Mouse (Mus musculus): Measurements from ENCODE around the gene Clcc1. TPM values are rescaled to one million over a fixed set of nuclear protein-coding genes. Genes with fewer than 3 reads are reported as not detected.

Gene Clcc1
- total RNA-seq, 2 experiments from 2014 or later = 23.4 to 23.5 TPM

DNA sequence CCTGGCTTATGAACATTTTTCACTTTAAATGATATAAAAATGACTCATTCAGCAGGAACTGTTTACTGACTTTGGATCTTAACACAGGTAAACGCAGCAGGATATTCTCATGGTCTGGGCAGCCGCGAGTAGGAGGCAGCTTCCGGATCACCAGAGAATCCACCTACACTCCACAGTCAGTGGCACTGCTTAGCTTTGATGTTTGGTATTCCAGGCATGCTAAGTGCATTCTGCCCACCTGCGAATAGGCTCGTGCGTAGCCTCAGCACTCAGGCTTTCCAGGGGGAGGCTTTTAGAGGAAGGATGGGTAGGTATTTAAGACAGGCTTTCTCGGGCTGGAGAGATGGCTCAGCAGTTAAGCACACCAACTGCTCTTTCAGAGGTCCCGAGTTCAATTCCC is 40.6 kb downstream of the Clcc1 start:
- peak in 1 of 2 experiments; percentile 24 for DNase-seq (ENCODE audit: low spot score in 2 of 2)
- intact Hi-C loops (cut with DNase I) = no loop called here

- no peak for DNase-seq (ENCODE audit: low spot score in 2 of 2)
- intact Hi-C loops (cut with DNase I) = no loop called here
These were observed 44.9 kb downstream of the Clcc1 start for GRCm38 (mm10) chr3:108698662-108699061.

- intact Hi-C loops (cut with DNase I) = loop anchor here (2.0 kb wide), 1 partner anchor 71 kb away; no protein-coding TSS in a partner anchor
- no peak for DNase-seq (ENCODE audit: low spot score in 2 of 2)
These were observed 46.1 kb downstream of the Clcc1 start for GRCm38 (mm10) chr3:108699786-108700185.

- no peak for DNase-seq (ENCODE audit: low spot score in 2 of 2)
- intact Hi-C loops (cut with DNase I) = loop anchor here (2.0 kb wide), 1 partner anchor 70 kb away; no protein-coding TSS in a partner anchor
These were observed 47.5 kb downstream of the Clcc1 start for GRCm38 (mm10) chr3:108701256-108701655.

- intact Hi-C loops (cut with DNase I) = no loop called here
- no peak for DNase-seq (ENCODE audit: low spot score in 2 of 2)
These were observed 49.1 kb downstream of the Clcc1 start for GRCm38 (mm10) chr3:108702789-108703188.

DNA sequence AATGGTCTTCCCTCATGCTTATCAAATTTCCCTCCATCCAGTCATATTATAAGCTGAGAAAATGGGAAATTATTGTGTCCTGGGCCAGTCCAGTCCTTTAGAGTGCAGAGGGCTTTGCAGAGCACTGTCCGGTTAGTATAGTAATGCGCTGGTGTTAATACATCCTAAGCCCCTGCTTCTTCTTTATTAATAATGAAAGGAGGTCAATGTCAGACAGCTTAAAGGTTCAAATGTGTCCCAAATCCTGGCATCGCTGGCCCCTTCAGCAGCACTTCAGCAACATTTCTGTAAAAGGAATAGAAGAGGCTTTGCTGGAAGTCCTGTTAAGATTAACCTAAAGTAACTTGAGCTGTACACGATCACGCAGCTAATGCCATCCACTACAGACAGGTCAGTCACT is 57.6 kb downstream of the Clcc1 start:
- DNase-seq (ENCODE audit: low spot score in 2 of 2) = no peak

GRCm38 (mm10) chr3:108713065-108713675 is 59.5 kb downstream of the Clcc1 start:
- DNase-seq (ENCODE audit: low spot score in 2 of 2) = no peak
- intact Hi-C loops (cut with DNase I) = loop anchor here (10.0 kb wide), 1 partner anchor 352 kb away; no protein-coding TSS in a partner anchor

More for the DNA sequence above, 57.6 kb downstream of the Clcc1 start:
- intact Hi-C loops (cut with DNase I) = loop anchor here (10.0 kb wide), 1 partner anchor 354 kb away; no protein-coding TSS in a partner anchor

DNA sequence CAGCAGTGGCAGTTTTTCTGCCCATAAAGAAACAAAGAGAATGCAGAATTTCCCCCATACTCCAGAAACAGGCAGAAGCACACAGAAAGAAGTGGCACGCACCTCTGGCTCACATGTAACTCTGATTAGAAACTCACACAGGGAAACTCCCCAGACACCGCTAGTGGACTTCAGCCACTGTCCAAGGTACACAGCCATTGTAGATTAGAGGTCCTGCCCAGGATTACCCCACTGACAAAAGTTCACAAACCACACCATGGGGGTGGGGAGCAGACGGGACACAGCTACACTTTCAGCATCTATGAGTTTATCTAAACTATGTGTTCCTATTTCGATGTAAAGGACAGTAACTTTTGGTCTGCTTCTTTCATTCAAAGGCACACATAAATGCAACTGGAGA is 61.1 kb downstream of the Clcc1 start:
- intact Hi-C loops (cut with DNase I) = loop anchor here (10.0 kb wide), 1 partner anchor 350 kb away; no protein-coding TSS in a partner anchor
- DNase-seq (ENCODE audit: low spot score in 2 of 2) = no peak

- DNase-seq (ENCODE audit: low spot score in 2 of 2) = no peak
- intact Hi-C loops (cut with DNase I) = loop anchor here (10.0 kb wide), 1 partner anchor 347 kb away; no protein-coding TSS in a partner anchor
These were observed 64.3 kb downstream of the Clcc1 start for GRCm38 (mm10) chr3:108717896-108718502.

GRCm38 (mm10) chr3:108719357-108719756 is 65.6 kb downstream of the Clcc1 start:
- intact Hi-C loops (cut with DNase I) = loop anchor here (10.0 kb wide), 1 partner anchor 345 kb away; no protein-coding TSS in a partner anchor

GRCm38 (mm10) chr3:108719761-108720160 is 66.0 kb downstream of the Clcc1 start:
- intact Hi-C loops (cut with DNase I) = loop anchor here (5.0 to 10.0 kb wide), 2 partner anchors 118 to 345 kb away; no protein-coding TSS in a partner anchor
- DNase-seq (ENCODE audit: low spot score in 2 of 2) = no peak

More at GRCm38 (mm10) chr3:108719357-108719756, 65.6 kb downstream of the Clcc1 start:
- DNase-seq (ENCODE audit: low spot score in 2 of 2) = no peak

GRCm38 (mm10) chr3:108721076-108721991 is 67.6 kb downstream of the Clcc1 start:
- intact Hi-C loops (cut with DNase I) = loop anchor here (5.0 kb wide), 1 partner anchor 116 kb away; no protein-coding TSS in a partner anchor

DNA sequence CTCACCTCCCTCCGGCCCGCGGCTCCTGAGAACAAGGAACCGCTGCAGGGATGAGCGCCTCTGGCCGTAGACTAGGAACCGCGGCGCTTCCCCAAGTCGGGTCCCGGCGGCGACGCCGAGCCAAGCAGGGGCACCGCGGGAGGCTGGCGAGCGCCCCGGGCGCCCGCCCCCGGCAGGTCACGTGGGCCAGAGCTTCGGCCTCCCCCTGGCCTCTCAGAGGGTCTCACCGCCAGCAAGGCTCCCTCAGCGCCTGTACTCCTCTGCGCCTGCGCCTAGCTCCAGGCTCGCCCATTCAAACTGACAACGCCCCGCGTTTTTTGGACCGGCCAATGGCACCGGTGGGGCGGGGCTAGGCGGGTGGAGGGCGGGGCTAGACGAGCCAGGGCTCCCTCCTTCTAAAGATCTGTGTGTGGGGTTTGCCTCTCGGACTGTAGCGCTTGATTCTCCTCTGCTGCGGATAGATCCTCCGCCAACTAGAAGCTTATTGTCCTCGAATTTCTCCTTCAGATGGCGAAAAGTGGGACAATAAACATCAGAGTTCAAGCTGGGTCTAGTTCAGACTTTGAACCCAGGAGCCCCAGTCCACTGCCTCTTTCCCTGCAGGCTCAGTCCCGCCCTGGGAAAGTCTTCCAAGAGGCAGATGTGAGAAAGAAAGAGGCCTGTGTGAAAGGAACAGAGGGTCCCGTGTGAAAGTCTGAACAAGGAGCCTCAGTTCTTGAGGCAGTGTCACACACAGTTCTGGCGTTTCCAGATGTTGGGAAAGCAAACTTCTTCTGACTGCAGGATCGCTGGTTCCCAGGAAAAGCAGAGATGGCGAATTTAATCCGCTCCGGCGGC is 68.5 kb downstream of the Clcc1 start, which contains the start of gene Gpsm2:
Gene Gpsm2, minus strand, starts transcription at position 274 of the 837 bp plus-strand sequence.
- DNase-seq (ENCODE audit: low spot score in 2 of 2) = peak; percentile 95 to 96
- intact Hi-C loops (cut with DNase I) = loop anchor here (2.0 to 5.0 kb wide), 2 partner anchors 49 to 115 kb away; no protein-coding TSS in a partner anchor

More at GRCm38 (mm10) chr3:108721076-108721991, 67.6 kb downstream of the Clcc1 start:
- DNase-seq (ENCODE audit: low spot score in 2 of 2) = peak; percentile 44 to 55

- intact Hi-C loops (cut with DNase I) = no loop called here
These were observed 72.7 kb downstream of the Clcc1 start for GRCm38 (mm10) chr3:108726413-108726812.

DNA sequence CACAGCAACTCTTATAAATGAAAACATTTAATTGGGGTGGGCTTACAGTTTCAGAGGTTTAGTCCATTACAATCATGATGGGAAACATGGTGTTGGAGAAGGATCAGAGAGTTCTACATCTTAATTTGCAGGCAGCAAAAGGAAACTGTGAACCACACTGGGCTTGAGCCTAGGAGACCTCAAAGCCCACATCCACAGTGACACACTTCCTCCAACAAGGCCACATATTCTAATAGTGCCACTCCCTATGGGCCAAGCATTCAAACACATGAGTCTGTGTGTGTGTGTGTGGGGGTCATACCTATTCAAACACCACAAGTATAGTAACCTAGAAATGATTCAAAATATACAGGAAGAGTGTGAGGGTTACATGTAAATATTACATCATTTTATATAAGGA is 73.6 kb downstream of the Clcc1 start:
- no peak for DNase-seq (ENCODE audit: low spot score in 2 of 2)
- intact Hi-C loops (cut with DNase I) = no loop called here

More at GRCm38 (mm10) chr3:108726413-108726812, 72.7 kb downstream of the Clcc1 start:
- no peak for DNase-seq (ENCODE audit: low spot score in 2 of 2)

DNA sequence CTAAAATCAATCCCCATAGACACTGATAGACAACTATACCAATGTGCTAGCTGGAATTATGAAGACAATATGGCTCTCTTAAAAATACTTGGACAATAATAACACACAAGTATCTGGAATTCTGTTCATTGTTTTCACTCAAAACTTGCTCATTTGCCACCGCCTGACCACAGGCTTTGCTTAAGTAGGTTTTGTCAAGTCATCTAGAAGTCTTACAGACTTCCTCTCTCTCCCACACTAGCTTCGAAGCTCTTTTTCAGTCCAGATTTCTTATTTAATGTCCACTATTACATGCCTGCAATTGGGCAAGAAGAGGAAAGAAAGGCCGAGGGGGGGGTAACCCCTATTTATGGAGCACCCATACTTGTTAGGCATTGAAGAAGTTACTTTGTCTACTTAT is 74.1 kb downstream of the Clcc1 start:
- intact Hi-C loops (cut with DNase I) = no loop called here
- no peak for DNase-seq (ENCODE audit: low spot score in 2 of 2)
